Mouse (Mus musculus): ENCODE results near the gene Itgb4.

- TF ChIP-seq GATA1 (IDR thresholded peaks at IDR 0.05; ENCODE audit: borderline replicate concordance, low read length) (no peak), FLI1 (IDR thresholded peaks at IDR 0.05; ENCODE audit: low read length) (no peak)
These were observed 50.7 kb downstream of the Itgb4 start for GRCm38 (mm10) chr11:116025056-116025845.

All from megakaryocyte, embryonic 14.5 days (primary cell).